Mouse (Mus musculus): ENCODE measurements around the gene Gm21992. TPM values are rescaled to one million over a fixed set of nuclear protein-coding genes. Genes with fewer than 3 reads are reported as not detected.

Gene Gm21992
- polyA plus RNA-seq, 1 experiment, result not detected

GRCm38 (mm10) chr19:4747631-4748312 is 63.6 kb downstream of the Gm21992 start:
- 87% methylated on average over 9 of the region's 9 CpGs for WGBS
- Histone ChIP-seq H3K27ac (ENCODE audit: insufficient read depth, low read depth, low read length) (no peak overlapping the region), H3K4me1 (ENCODE audit: control insufficient read depth, insufficient read depth, low read length) (no peaks in the 10 kb centered on the region), H3K4me3 (ENCODE audit: insufficient read depth, low read depth, low read length) (no peak overlapping the region)
- TF ChIP-seq CTCF (IDR thresholded peaks at IDR 0.05; ENCODE audit: insufficient read depth, low read depth, low read length) (no peak), POLR2A (IDR thresholded peaks at IDR 0.05; ENCODE audit: insufficient read depth, low read depth, low read length) (no peak)

DNA sequence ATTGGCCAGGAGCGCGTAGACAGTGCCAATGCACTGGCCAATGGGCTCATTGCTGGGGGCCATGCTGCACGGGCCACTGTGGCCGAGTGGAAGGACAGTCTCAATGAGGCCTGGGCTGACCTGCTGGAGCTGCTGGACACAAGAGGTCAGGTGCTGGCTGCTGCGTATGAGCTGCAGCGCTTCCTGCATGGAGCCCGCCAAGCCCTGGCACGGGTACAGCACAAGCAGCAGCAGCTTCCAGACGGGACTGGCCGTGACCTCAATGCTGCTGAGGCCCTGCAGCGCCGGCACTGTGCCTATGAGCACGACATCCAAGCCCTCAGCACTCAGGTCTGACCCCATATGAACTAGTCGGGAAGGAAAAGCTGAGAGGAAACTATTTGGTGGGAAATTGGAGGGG is 64.8 kb downstream of the Gm21992 start:
- Histone ChIP-seq H3K27ac (ENCODE audit: insufficient read depth, low read depth, low read length) (no peak overlapping the region), H3K4me3 (ENCODE audit: insufficient read depth, low read depth, low read length) (no peak overlapping the region), H3K4me1 (ENCODE audit: control insufficient read depth, insufficient read depth, low read length) (peaks cover 6% of the 10 kb centered on the region; the same call in 1 of the 2 replicates)
- TF ChIP-seq CTCF (IDR thresholded peaks at IDR 0.05; ENCODE audit: insufficient read depth, low read depth, low read length) (no peak), POLR2A (IDR thresholded peaks at IDR 0.05; ENCODE audit: insufficient read depth, low read depth, low read length) (no peak)
- WGBS, result 64% methylated on average over 14 of the region's 14 CpGs

GRCm38 (mm10) chr19:4745681-4746080 is 65.7 kb downstream of the Gm21992 start:
- TF ChIP-seq POLR2A (IDR thresholded peaks at IDR 0.05; ENCODE audit: insufficient read depth, low read depth, low read length), result no peak
- no peak for TF ChIP-seq CTCF (IDR thresholded peaks at IDR 0.05; ENCODE audit: insufficient read depth, low read depth, low read length)
- Histone ChIP-seq H3K4me1 (ENCODE audit: control insufficient read depth, insufficient read depth, low read length) (peaks cover 13% of the 10 kb centered on the region), H3K27ac (ENCODE audit: insufficient read depth, low read depth, low read length) (no peak overlapping the region), H3K4me3 (ENCODE audit: insufficient read depth, low read depth, low read length) (no peak overlapping the region)
- WGBS, result 73% methylated on average over 10 of the region's 10 CpGs

- Histone ChIP-seq H3K4me1 (ENCODE audit: control insufficient read depth, insufficient read depth, low read length) (peaks cover 13% of the 10 kb centered on the region), H3K4me3 (ENCODE audit: insufficient read depth, low read depth, low read length) (no peak overlapping the region), H3K27ac (ENCODE audit: insufficient read depth, low read depth, low read length) (no peak overlapping the region)
- WGBS, result 40% methylated on average over 9 of the region's 9 CpGs
- TF ChIP-seq POLR2A (IDR thresholded peaks at IDR 0.05; ENCODE audit: insufficient read depth, low read depth, low read length) (no peak), CTCF (IDR thresholded peaks at IDR 0.05; ENCODE audit: insufficient read depth, low read depth, low read length) (no peak)
These were observed 66.4 kb downstream of the Gm21992 start for GRCm38 (mm10) chr19:4745057-4745456.

DNA sequence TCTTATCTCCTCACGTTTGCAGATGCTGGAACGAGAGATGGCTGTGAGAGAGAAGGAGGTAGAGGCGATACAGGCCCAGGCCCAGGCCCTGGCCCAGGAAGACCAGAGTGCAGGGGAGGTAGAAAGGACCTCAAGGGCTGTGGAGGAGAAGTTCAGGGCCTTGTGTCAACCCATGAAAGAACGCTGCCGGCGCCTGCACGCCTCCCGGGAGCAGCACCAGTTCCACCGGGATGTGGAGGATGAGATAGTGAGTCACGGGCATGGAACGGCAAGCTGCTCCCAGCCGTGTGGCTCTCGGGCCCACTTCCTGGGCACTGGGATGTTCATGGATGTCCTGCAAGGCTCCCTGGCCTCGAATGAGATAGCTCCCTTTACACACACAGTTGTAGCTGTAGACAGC is 67.4 kb downstream of the Gm21992 start:
- no peak for TF ChIP-seq POLR2A (IDR thresholded peaks at IDR 0.05; ENCODE audit: insufficient read depth, low read depth, low read length)
- TF ChIP-seq CTCF (IDR thresholded peaks at IDR 0.05; ENCODE audit: insufficient read depth, low read depth, low read length), result no peak
- no peak overlapping the region for H3K4me3 ChIP-seq (ENCODE audit: insufficient read depth, low read depth, low read length)
- peaks cover 13% of the 10 kb centered on the region for H3K4me1 ChIP-seq (ENCODE audit: control insufficient read depth, insufficient read depth, low read length)
- H3K27ac ChIP-seq (ENCODE audit: insufficient read depth, low read depth, low read length), result no peak overlapping the region
- 78% methylated on average over 14 of the region's 14 CpGs for WGBS

DNA sequence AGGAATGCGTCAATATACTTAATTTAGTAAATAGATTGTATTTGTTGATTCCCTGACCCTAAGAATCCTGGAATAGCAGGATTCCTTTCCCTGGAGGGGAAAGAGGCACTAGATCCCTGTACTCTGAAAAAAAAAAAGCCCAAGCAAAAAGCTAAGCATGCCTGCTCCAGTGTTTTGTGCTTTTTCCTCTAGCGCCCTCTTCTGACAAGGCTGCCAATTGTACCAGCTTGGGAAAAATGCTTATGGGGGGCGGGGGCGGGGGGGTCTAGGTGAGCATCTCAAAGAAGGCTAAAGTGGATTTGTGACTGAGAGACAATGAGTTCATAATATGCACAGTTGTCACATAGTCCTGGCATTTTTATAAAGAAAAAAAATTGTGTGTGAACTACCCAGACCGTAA is 67.9 kb downstream of the Gm21992 start:
- H3K4me3 ChIP-seq (ENCODE audit: insufficient read depth, low read depth, low read length), result no peak overlapping the region
- WGBS, result 40% methylated on average over 5 of the region's 5 CpGs
- TF ChIP-seq POLR2A (IDR thresholded peaks at IDR 0.05; ENCODE audit: insufficient read depth, low read depth, low read length) (no peak), CTCF (IDR thresholded peaks at IDR 0.05; ENCODE audit: insufficient read depth, low read depth, low read length) (peak; percentile 40; the same call in 1 of the 2 replicates)
- peaks cover 13% of the 10 kb centered on the region for H3K4me1 ChIP-seq (ENCODE audit: control insufficient read depth, insufficient read depth, low read length)
- no peak overlapping the region for H3K27ac ChIP-seq (ENCODE audit: insufficient read depth, low read depth, low read length)

GRCm38 (mm10) chr19:4742229-4742628 is 69.2 kb downstream of the Gm21992 start:
- TF ChIP-seq POLR2A (IDR thresholded peaks at IDR 0.05; ENCODE audit: insufficient read depth, low read depth, low read length) (no peak), CTCF (IDR thresholded peaks at IDR 0.05; ENCODE audit: insufficient read depth, low read depth, low read length) (no peak)
- H3K4me3 ChIP-seq (ENCODE audit: insufficient read depth, low read depth, low read length), result no peak overlapping the region
- WGBS, result 89% methylated on average over 6 of the region's 6 CpGs
- H3K4me1 ChIP-seq (ENCODE audit: control insufficient read depth, insufficient read depth, low read length), result peaks cover 13% of the 10 kb centered on the region
- no peak overlapping the region for H3K27ac ChIP-seq (ENCODE audit: insufficient read depth, low read depth, low read length)

GRCm38 (mm10) chr19:4741482-4741881 is 69.9 kb downstream of the Gm21992 start:
- TF ChIP-seq CTCF (IDR thresholded peaks at IDR 0.05; ENCODE audit: insufficient read depth, low read depth, low read length) (no peak), POLR2A (IDR thresholded peaks at IDR 0.05; ENCODE audit: insufficient read depth, low read depth, low read length) (no peak)
- 53% methylated on average over 10 of the region's 10 CpGs for WGBS
- peak overlapping the region; percentile 12; the same call in 1 of the 2 replicates for H3K27ac ChIP-seq (ENCODE audit: insufficient read depth, low read depth, low read length)
- no peak overlapping the region for H3K4me3 ChIP-seq (ENCODE audit: insufficient read depth, low read depth, low read length)
- H3K4me1 ChIP-seq (ENCODE audit: control insufficient read depth, insufficient read depth, low read length), result peaks cover 13% of the 10 kb centered on the region

DNA sequence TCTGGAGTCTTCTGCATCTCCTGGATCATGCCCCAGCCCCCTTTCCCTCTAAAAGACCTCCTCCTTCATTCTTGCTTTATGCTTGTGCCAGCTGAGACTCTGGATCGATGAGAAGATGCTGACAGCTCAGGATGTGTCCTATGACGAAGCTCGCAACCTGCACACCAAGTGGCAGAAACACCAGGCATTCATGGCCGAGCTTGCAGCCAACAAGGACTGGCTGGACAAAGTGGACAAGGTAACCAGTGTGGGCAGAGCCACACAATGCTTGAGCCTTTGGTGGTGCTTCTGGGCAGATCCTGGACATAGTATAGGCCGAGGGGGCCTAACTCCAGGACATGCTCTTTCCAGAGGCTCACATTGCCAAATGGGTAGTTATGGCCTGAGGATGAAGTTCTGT is 71.7 kb downstream of the Gm21992 start:
- Histone ChIP-seq H3K4me1 (ENCODE audit: control insufficient read depth, insufficient read depth, low read length) (peaks cover 13% of the 10 kb centered on the region), H3K27ac (ENCODE audit: insufficient read depth, low read depth, low read length) (no peak overlapping the region), H3K4me3 (ENCODE audit: insufficient read depth, low read depth, low read length) (no peak overlapping the region)
- WGBS, result 89% methylated on average over 5 of the region's 5 CpGs
- TF ChIP-seq CTCF (IDR thresholded peaks at IDR 0.05; ENCODE audit: insufficient read depth, low read depth, low read length) (no peak), POLR2A (IDR thresholded peaks at IDR 0.05; ENCODE audit: insufficient read depth, low read depth, low read length) (no peak)

Measured in olfactory bulb, adult 2 months (tissue).